Mouse (Mus musculus): ENCODE results near the gene Krtap3-3. TPM values are rescaled to one million over a fixed set of nuclear protein-coding genes. Genes with fewer than 3 reads are reported as not detected.

The Krtap3-3 gene
- total and polyA plus RNA-seq, 2 experiments from 2014 or later = not detected

DNA sequence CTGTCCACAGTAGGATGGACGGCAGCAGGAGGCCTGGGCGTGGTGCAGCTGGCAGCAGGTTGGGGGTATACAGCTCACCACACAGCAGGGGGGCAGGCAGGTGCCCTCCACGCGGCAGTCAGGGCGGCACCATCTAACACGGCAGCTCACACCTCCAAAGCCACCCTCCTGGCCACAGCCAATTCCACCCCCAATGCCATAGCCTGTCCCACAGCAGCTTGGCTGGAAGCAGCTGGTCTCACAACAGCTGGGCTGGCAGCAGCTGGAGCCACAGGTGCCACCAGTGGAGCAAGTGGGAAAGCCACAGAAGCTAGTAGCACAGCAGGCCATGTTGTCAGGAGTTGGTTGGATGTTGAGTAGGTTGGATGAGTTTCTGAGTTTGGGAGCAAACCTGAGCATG is 30.0 kb upstream of the Krtap3-3 start, which contains the start of gene Krtap1-5:
Gene Krtap1-5 (minus strand): TSS at position 381 of the 400 bp plus-strand sequence.
- DNase-seq (ENCODE audit: low spot score) (no peak), ATAC-seq (no peak)
- no peaks in the 10 kb centered on the region for H3K27me3 ChIP-seq (ENCODE audit: insufficient read depth, low read length)
- no peaks in the 10 kb centered on the region for H3K9me3 ChIP-seq (ENCODE audit: low read length)
- no peak within 1 kb of the TSS for H3K4me2 ChIP-seq (ENCODE audit: low read depth, low read length)
- H3K4me3 ChIP-seq (ENCODE audit: low read length) = no peak within 1 kb of the TSS
- WGBS = 85% methylated on average over 6 of the region's 6 CpGs
- no peaks in the 10 kb centered on the region for H3K4me1 ChIP-seq (ENCODE audit: insufficient read depth, low read length)
- H3K9ac ChIP-seq (replicated peaks; ENCODE audit: low read length) = no peak within 1 kb of the TSS
- H3K36me3 ChIP-seq (ENCODE audit: insufficient read depth, low read length) = no peaks in the 10 kb centered on the region
- no peak within 1 kb of the TSS for H3K27ac ChIP-seq
- no peak for TF ChIP-seq CTCF (IDR thresholded peaks at IDR 0.05; ENCODE audit: low read depth)

DNA sequence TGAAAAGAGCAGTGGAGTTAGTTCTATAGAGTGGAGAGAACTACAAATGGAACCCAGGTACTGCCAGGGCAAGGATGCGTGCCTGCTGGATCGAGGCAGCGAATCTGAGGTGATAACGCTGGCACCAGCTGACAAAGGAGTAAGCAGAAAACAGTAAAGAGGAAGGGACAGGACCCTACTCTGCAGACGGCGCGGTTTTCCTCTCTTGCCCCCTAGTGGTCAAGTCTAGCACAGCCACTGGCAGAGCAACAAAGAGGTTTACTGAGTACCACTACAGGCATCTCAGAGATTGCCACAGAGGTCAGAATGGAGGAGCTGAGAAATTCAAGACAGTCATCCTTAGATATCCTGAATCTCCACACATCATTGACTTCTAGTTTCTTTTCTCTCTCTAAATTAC is 23.4 kb upstream of the Krtap3-3 start:
- H3K9ac ChIP-seq (replicated peaks; ENCODE audit: low read length) = no peak overlapping the region
- no peaks in the 10 kb centered on the region for H3K27me3 ChIP-seq (ENCODE audit: insufficient read depth, low read length)
- ATAC-seq = peak; percentile 79; the same call in 1 of the 2 replicates
- H3K27ac ChIP-seq = no peak overlapping the region
- H3K4me3 ChIP-seq (ENCODE audit: low read length) = no peak overlapping the region
- no peaks in the 10 kb centered on the region for H3K36me3 ChIP-seq (ENCODE audit: insufficient read depth, low read length)
- H3K4me1 ChIP-seq (ENCODE audit: insufficient read depth, low read length) = no peaks in the 10 kb centered on the region
- H3K4me2 ChIP-seq (ENCODE audit: low read depth, low read length) = peak overlapping the region; percentile 40
- WGBS = 4% methylated on average over 7 of the region's 7 CpGs
- no peaks in the 10 kb centered on the region for H3K9me3 ChIP-seq (ENCODE audit: low read length)
- peak; percentile 93 for TF ChIP-seq CTCF (IDR thresholded peaks at IDR 0.05; ENCODE audit: low read depth)
- peak; percentile 86 for DNase-seq (ENCODE audit: low spot score)

DNA sequence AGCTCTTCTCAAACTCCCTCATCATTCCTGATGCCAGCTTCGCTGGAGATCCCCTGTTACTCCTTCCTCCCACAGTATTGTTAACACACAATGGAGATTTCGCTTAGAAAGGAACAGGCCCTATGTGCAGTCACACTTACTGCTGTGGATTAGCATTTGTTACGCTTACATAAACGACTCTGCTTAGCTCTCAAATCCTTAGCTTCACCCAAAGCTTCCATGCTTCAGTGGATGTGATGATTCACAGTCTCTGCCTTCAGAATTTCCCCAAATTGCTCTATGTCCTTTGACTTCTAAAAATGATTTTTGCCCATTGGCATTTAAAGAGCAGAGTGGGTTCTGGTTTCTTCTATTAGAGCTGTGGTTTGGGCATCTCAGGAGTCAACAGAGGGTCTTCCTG is 22.5 kb upstream of the Krtap3-3 start:
- Histone ChIP-seq H3K4me2 (ENCODE audit: low read depth, low read length) (no peak overlapping the region), H3K36me3 (ENCODE audit: insufficient read depth, low read length) (no peaks in the 10 kb centered on the region), H3K4me3 (ENCODE audit: low read length) (no peak overlapping the region), H3K27ac (no peak overlapping the region), H3K27me3 (ENCODE audit: insufficient read depth, low read length) (no peaks in the 10 kb centered on the region), H3K4me1 (ENCODE audit: insufficient read depth, low read length) (no peaks in the 10 kb centered on the region), H3K9ac (replicated peaks; ENCODE audit: low read length) (no peak overlapping the region), H3K9me3 (ENCODE audit: low read length) (no peaks in the 10 kb centered on the region)
- DNase-seq (ENCODE audit: low spot score) = no peak
- no peak for TF ChIP-seq CTCF (IDR thresholded peaks at IDR 0.05; ENCODE audit: low read depth)
- ATAC-seq = no peak
- 30% methylated on average over 4 of the region's 4 CpGs for WGBS

DNA sequence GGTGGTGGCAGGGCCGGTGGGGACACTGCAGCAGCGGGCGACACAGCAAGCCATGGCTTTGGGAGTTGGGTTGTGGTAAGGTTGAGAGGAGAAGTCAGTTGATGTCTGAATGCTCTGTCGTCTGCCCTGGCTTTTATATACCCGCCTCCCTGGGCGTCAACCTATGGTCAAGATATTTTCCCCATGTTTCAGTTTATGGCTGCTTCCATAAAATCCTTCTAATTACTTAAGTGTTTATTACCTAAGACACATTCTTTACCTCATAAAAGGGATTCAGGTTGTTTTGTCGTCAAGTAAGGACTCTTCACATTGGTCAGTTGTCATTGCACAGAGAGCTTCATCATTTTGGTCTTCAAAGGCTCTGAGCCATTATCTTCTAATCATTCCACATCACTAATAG is 15.9 kb upstream of the Krtap3-3 start, which contains the start of gene Krtap3-1:
Gene Krtap3-1 (minus strand): TSS at position 101 of the 400 bp plus-strand sequence.
- Histone ChIP-seq H3K27me3 (ENCODE audit: insufficient read depth, low read length) (no peaks in the 10 kb centered on the region), H3K27ac (no peak within 1 kb of the TSS), H3K9me3 (ENCODE audit: low read length) (no peaks in the 10 kb centered on the region), H3K4me1 (ENCODE audit: insufficient read depth, low read length) (no peaks in the 10 kb centered on the region), H3K4me2 (ENCODE audit: low read depth, low read length) (no peak within 1 kb of the TSS), H3K9ac (replicated peaks; ENCODE audit: low read length) (no peak within 1 kb of the TSS), H3K4me3 (ENCODE audit: low read length) (no peak within 1 kb of the TSS), H3K36me3 (ENCODE audit: insufficient read depth, low read length) (no peaks in the 10 kb centered on the region)
- no peak for ATAC-seq
- WGBS = 95% methylated on average over 7 of the region's 7 CpGs
- no peak for DNase-seq (ENCODE audit: low spot score)
- no peak for TF ChIP-seq CTCF (IDR thresholded peaks at IDR 0.05; ENCODE audit: low read depth)

DNA sequence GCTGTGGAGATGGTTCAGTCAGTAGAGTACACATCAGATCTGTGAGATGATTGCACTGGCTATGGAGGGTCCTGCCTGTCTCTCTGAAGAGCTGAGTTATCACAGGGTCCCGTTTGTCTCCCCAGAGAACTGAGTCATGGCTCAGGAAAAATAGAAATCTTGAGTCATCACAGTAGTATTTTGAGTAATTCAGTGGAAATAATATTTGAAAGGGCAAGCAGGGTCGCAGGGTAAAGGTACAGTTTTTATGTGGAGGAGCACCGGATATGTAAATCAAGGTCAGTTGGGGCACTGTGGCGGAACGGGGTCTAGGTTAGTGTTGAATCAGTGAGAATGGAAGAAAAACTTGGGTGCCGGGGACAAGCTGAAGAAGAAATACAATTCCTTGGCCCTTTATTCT is 11.9 kb upstream of the Krtap3-3 start:
- DNase-seq (ENCODE audit: low spot score) = no peak
- TF ChIP-seq CTCF (IDR thresholded peaks at IDR 0.05; ENCODE audit: low read depth) = no peak
- 83% methylated on average over 6 of the region's 6 CpGs for WGBS
- Histone ChIP-seq H3K4me3 (ENCODE audit: low read length) (no peak overlapping the region), H3K27ac (no peak overlapping the region), H3K9ac (replicated peaks; ENCODE audit: low read length) (no peak overlapping the region), H3K9me3 (ENCODE audit: low read length) (no peaks in the 10 kb centered on the region), H3K36me3 (ENCODE audit: insufficient read depth, low read length) (no peaks in the 10 kb centered on the region), H3K4me1 (ENCODE audit: insufficient read depth, low read length) (no peaks in the 10 kb centered on the region), H3K4me2 (ENCODE audit: low read depth, low read length) (no peak overlapping the region), H3K27me3 (ENCODE audit: insufficient read depth, low read length) (no peaks in the 10 kb centered on the region)
- ATAC-seq = no peak

- 90% methylated on average over 9 of the region's 9 CpGs for WGBS
- no peak for ATAC-seq
Measured at GRCm38 (mm10) chr11:99559366-99559765, 8.7 kb upstream of the Krtap3-3 start, which contains the start of gene Gm11939. Gene Gm11939, minus strand, starts transcription at chr11:99559466.

GRCm38 (mm10) chr11:99557976-99558745 is 7.5 kb upstream of the Krtap3-3 start:
- 85% methylated on average over 3 of the region's 3 CpGs for WGBS
- Histone ChIP-seq H3K27me3 (ENCODE audit: insufficient read depth, low read length) (no peaks in the 10 kb centered on the region), H3K9me3 (ENCODE audit: low read length) (no peaks in the 10 kb centered on the region), H3K9ac (replicated peaks; ENCODE audit: low read length) (no peak overlapping the region), H3K27ac (no peak overlapping the region), H3K4me2 (ENCODE audit: low read depth, low read length) (no peak overlapping the region), H3K36me3 (ENCODE audit: insufficient read depth, low read length) (no peaks in the 10 kb centered on the region), H3K4me3 (ENCODE audit: low read length) (no peak overlapping the region), H3K4me1 (ENCODE audit: insufficient read depth, low read length) (no peaks in the 10 kb centered on the region)
- no peak for TF ChIP-seq CTCF (IDR thresholded peaks at IDR 0.05; ENCODE audit: low read depth)
- ATAC-seq = no peak
- DNase-seq (ENCODE audit: low spot score) = no peak

More at GRCm38 (mm10) chr11:99559366-99559765, 8.7 kb upstream of the Krtap3-3 start, which contains the start of gene Gm11939:
- no peak within 1 kb of the TSS for H3K4me3 ChIP-seq (ENCODE audit: low read length)
- no peak for TF ChIP-seq CTCF (IDR thresholded peaks at IDR 0.05; ENCODE audit: low read depth)
- no peak for DNase-seq (ENCODE audit: low spot score)
- H3K4me1 ChIP-seq (ENCODE audit: insufficient read depth, low read length) = no peaks in the 10 kb centered on the region
- no peaks in the 10 kb centered on the region for H3K9me3 ChIP-seq (ENCODE audit: low read length)
- H3K36me3 ChIP-seq (ENCODE audit: insufficient read depth, low read length) = no peaks in the 10 kb centered on the region
- no peak within 1 kb of the TSS for H3K4me2 ChIP-seq (ENCODE audit: low read depth, low read length)
- H3K27ac ChIP-seq = no peak within 1 kb of the TSS
- H3K27me3 ChIP-seq (ENCODE audit: insufficient read depth, low read length) = no peaks in the 10 kb centered on the region
- H3K9ac ChIP-seq (replicated peaks; ENCODE audit: low read length) = no peak within 1 kb of the TSS

All from hindbrain, postnatal 0 days (tissue).